Mouse (Mus musculus) myocyte (in vitro differentiated cells): ENCODE measurements around the gene Syf2.

ENCODE experiments used
- E2F4 ChIP-seq: IDR thresholded peaks from one replicate; pipeline ENCODE4 v1.6.1; 2011; ENCODE audit warnings: mild to moderate bottlenecking, control low read depth, moderate library complexity; ENCODE audit not compliant: insufficient read depth
- MAX ChIP-seq: IDR thresholded peaks from one replicate; pipeline ENCODE4 v1.6.1; 2011; ENCODE audit warnings: low read depth, mild to moderate bottlenecking, control low read depth
- MYOG ChIP-seq, 3 experiments: IDR thresholded peaks; one replicate each; pipeline ENCODE4 v1.6.1; 2011; ENCODE audit warnings: control low read depth in 2 of 3, low read depth in 2 of 3, mild to moderate bottlenecking in 2 of 3; ENCODE audit not compliant: insufficient read length in 2 of 3, control insufficient read depth in 1 of 3, insufficient read depth in 1 of 3
- POLR2AphosphoS2 ChIP-seq: IDR thresholded peaks from one replicate; pipeline ENCODE4 v1.6.1; 2011; ENCODE audit warnings: low read depth, control low read depth; ENCODE audit not compliant: insufficient read length

GRCm38 (mm10) chr4:134975929-134976308 is 45.2 kb downstream of the Syf2 start:
- TF ChIP-seq MAX (no peak), E2F4 (no peak), MYOG (IDR thresholded peaks at IDR 0.05; ENCODE audit: control insufficient read depth in 1 of 3, insufficient read depth in 1 of 3, insufficient read length in 2 of 3, low read depth in 2 of 3) (no peak), POLR2AphosphoS2 (no peak)
